Mouse (Mus musculus) G1E (cell line): ENCODE measurements around the gene Zfp146.

Experiments
- CTCF ChIP-seq: IDR thresholded peaks from 2 replicates; pipeline ENCODE4 v1.5.1; 2012; ENCODE audit warnings: low read depth, low read length, inconsistent platforms, mixed read lengths
- GATA2 ChIP-seq: IDR thresholded peaks from 2 replicates; pipeline ENCODE4 v1.6.1; 2012; ENCODE audit warnings: low read depth, low read length, inconsistent platforms, borderline replicate concordance

DNA sequence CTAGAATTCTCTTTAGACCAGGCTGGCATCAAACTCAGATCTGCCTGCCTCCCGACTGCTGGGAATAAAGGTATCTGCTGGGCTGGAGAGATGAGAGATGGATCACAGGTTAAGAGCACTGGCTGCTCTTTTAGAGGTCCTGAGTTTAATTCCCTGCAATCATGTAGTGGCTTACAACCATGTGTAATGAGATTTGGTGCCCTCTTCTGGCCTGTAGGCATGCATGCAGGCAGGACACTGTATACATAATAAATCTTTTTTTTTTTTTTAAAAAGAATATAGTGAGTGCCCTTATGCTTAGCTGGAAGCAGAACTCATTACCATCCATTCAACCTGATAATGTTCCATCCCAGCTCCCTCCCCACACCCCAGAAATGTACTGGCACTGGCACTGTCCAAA, 15.5 kb downstream of the Zfp146 start:
- TF ChIP-seq CTCF (no peak), GATA2 (no peak)
